Mouse (Mus musculus): ENCODE results near the gene Foxk2. TPM values are rescaled to one million over a fixed set of nuclear protein-coding genes. Genes with fewer than 3 reads are reported as not detected.

The Foxk2 gene
- polyA plus RNA-seq, 2 experiments = 11.1 to 43.7 TPM

- Histone ChIP-seq H3K27me3 (ENCODE audit: control insufficient read depth, insufficient read depth, low read length) (no peaks in the 10 kb centered on the region), H3K9me3 (ENCODE audit: control insufficient read depth, low read length) (no peaks in the 10 kb centered on the region), H3K36me3 (ENCODE audit: control insufficient read depth, insufficient read depth, low read length) (peaks cover 33% of the 10 kb centered on the region), H3K9ac (ENCODE audit: low read depth, low read length, severe bottlenecking) (peak overlapping the region; percentile 60), H3K4me3 (replicated peaks; ENCODE audit: low read length) (peak overlapping the region; percentile 64), H3K4me2 (replicated peaks; ENCODE audit: low read depth, low read length, severe bottlenecking) (peak overlapping the region; percentile 82), H3K27ac (replicated peaks; ENCODE audit: low read depth, low read length) (peak overlapping the region; percentile 76), H3K4me1 (ENCODE audit: control insufficient read depth, insufficient read depth, low read length) (peaks cover 14% of the 10 kb centered on the region)
- WGBS = 19% methylated on average over 21 of the region's 21 CpGs
- TF ChIP-seq POLR2A (IDR thresholded peaks at IDR 0.05; ENCODE audit: borderline replicate concordance, extremely low read depth, insufficient read depth, insufficient read length) = no peak
- ATAC-seq (ENCODE audit: low FRiP score, low read depth) (no peak), DNase-seq (ENCODE audit: low spot score) (no peak)
Measured at GRCm38 (mm10) chr11:121228129-121229017, 31.4 kb upstream of the Foxk2 start.

GRCm38 (mm10) chr11:121229018-121229439, 30.8 kb upstream of the Foxk2 start, which contains the start of gene Cybc1:
Gene Cybc1, minus strand, starts transcription at chr11:121229322.
- DNase-seq (ENCODE audit: low spot score) (peak; percentile 88), ATAC-seq (ENCODE audit: low FRiP score, low read depth) (peak; percentile 88)
- Histone ChIP-seq H3K4me3 (replicated peaks; ENCODE audit: low read length) (peak within 1 kb of the TSS; percentile 64), H3K4me2 (replicated peaks; ENCODE audit: low read depth, low read length, severe bottlenecking) (peak within 1 kb of the TSS; percentile 82), H3K4me1 (ENCODE audit: control insufficient read depth, insufficient read depth, low read length) (peaks cover 14% of the 10 kb centered on the region), H3K9ac (ENCODE audit: low read depth, low read length, severe bottlenecking) (peak within 1 kb of the TSS; percentile 60), H3K9me3 (ENCODE audit: control insufficient read depth, low read length) (no peaks in the 10 kb centered on the region), H3K36me3 (ENCODE audit: control insufficient read depth, insufficient read depth, low read length) (peaks cover 26% of the 10 kb centered on the region), H3K27me3 (ENCODE audit: control insufficient read depth, insufficient read depth, low read length) (no peaks in the 10 kb centered on the region), H3K27ac (replicated peaks; ENCODE audit: low read depth, low read length) (peak within 1 kb of the TSS; percentile 76)
- peak; percentile 31; the same call in 1 of the 2 replicates for TF ChIP-seq POLR2A (IDR thresholded peaks at IDR 0.05; ENCODE audit: borderline replicate concordance, extremely low read depth, insufficient read depth, insufficient read length)
- WGBS = under 1% methylated on average over 23 of the region's 23 CpGs

GRCm38 (mm10) chr11:121231191-121231590, 28.6 kb upstream of the Foxk2 start:
- no peaks in the 10 kb centered on the region for H3K27me3 ChIP-seq (ENCODE audit: control insufficient read depth, insufficient read depth, low read length)
- 75% methylated on average over 4 of the region's 4 CpGs for WGBS
- DNase-seq (ENCODE audit: low spot score) (no peak), ATAC-seq (ENCODE audit: low FRiP score, low read depth) (no peak)
- no peak overlapping the region for H3K9ac ChIP-seq (ENCODE audit: low read depth, low read length, severe bottlenecking)
- TF ChIP-seq POLR2A (IDR thresholded peaks at IDR 0.05; ENCODE audit: borderline replicate concordance, extremely low read depth, insufficient read depth, insufficient read length) = no peak
- peaks cover 21% of the 10 kb centered on the region for H3K4me1 ChIP-seq (ENCODE audit: control insufficient read depth, insufficient read depth, low read length)
- H3K36me3 ChIP-seq (ENCODE audit: control insufficient read depth, insufficient read depth, low read length) = peaks cover 5% of the 10 kb centered on the region
- H3K9me3 ChIP-seq (ENCODE audit: control insufficient read depth, low read length) = no peaks in the 10 kb centered on the region
- H3K4me2 ChIP-seq (replicated peaks; ENCODE audit: low read depth, low read length, severe bottlenecking) = no peak overlapping the region
- H3K27ac ChIP-seq (replicated peaks; ENCODE audit: low read depth, low read length) = no peak overlapping the region
- H3K4me3 ChIP-seq (replicated peaks; ENCODE audit: low read length) = no peak overlapping the region

- no peaks in the 10 kb centered on the region for H3K9me3 ChIP-seq (ENCODE audit: control insufficient read depth, low read length)
- no peak overlapping the region for H3K4me2 ChIP-seq (replicated peaks; ENCODE audit: low read depth, low read length, severe bottlenecking)
- no peaks in the 10 kb centered on the region for H3K27me3 ChIP-seq (ENCODE audit: control insufficient read depth, insufficient read depth, low read length)
- no peaks in the 10 kb centered on the region for H3K36me3 ChIP-seq (ENCODE audit: control insufficient read depth, insufficient read depth, low read length)
- WGBS = 59% methylated on average over 4 of the region's 4 CpGs
- no peak overlapping the region for H3K9ac ChIP-seq (ENCODE audit: low read depth, low read length, severe bottlenecking)
- no peak overlapping the region for H3K4me3 ChIP-seq (replicated peaks; ENCODE audit: low read length)
- H3K27ac ChIP-seq (replicated peaks; ENCODE audit: low read depth, low read length) = no peak overlapping the region
- no peak for TF ChIP-seq POLR2A (IDR thresholded peaks at IDR 0.05; ENCODE audit: borderline replicate concordance, extremely low read depth, insufficient read depth, insufficient read length)
- peaks cover 23% of the 10 kb centered on the region for H3K4me1 ChIP-seq (ENCODE audit: control insufficient read depth, insufficient read depth, low read length)
- no peak for ATAC-seq (ENCODE audit: low FRiP score, low read depth)
- DNase-seq (ENCODE audit: low spot score) = peak; percentile 22
Measured at GRCm38 (mm10) chr11:121231628-121232291, 28.0 kb upstream of the Foxk2 start.

GRCm38 (mm10) chr11:121232706-121233105, 27.1 kb upstream of the Foxk2 start:
- Histone ChIP-seq H3K4me3 (replicated peaks; ENCODE audit: low read length) (no peak overlapping the region), H3K9ac (ENCODE audit: low read depth, low read length, severe bottlenecking) (no peak overlapping the region), H3K36me3 (ENCODE audit: control insufficient read depth, insufficient read depth, low read length) (no peaks in the 10 kb centered on the region), H3K4me2 (replicated peaks; ENCODE audit: low read depth, low read length, severe bottlenecking) (no peak overlapping the region), H3K27ac (replicated peaks; ENCODE audit: low read depth, low read length) (no peak overlapping the region), H3K4me1 (ENCODE audit: control insufficient read depth, insufficient read depth, low read length) (peaks cover 23% of the 10 kb centered on the region), H3K9me3 (ENCODE audit: control insufficient read depth, low read length) (no peaks in the 10 kb centered on the region), H3K27me3 (ENCODE audit: control insufficient read depth, insufficient read depth, low read length) (no peaks in the 10 kb centered on the region)
- no peak for TF ChIP-seq POLR2A (IDR thresholded peaks at IDR 0.05; ENCODE audit: borderline replicate concordance, extremely low read depth, insufficient read depth, insufficient read length)
- no peak for ATAC-seq (ENCODE audit: low FRiP score, low read depth)
- 36% methylated on average over 4 of the region's 4 CpGs for WGBS
- no peak for DNase-seq (ENCODE audit: low spot score)

Data from limb, embryonic 14.5 days (tissue).